Mouse (Mus musculus) embryonic fibroblast, embryonic 13.5 days (primary cell): ENCODE results near the gene Ppp1r1b.

ENCODE experiments used
- CTCF ChIP-seq: IDR thresholded peaks from 2 replicates; pipeline ENCODE4 v1.5.1; 2011; ENCODE audit warnings: mild to moderate bottlenecking, control low read depth, low read length, moderate library complexity, borderline replicate concordance; ENCODE audit not compliant: insufficient read depth
- POLR2A ChIP-seq: IDR thresholded peaks from 2 replicates; pipeline ENCODE4 v1.6.1; 2011; ENCODE audit warnings: low read depth, mild to moderate bottlenecking, control low read depth, low read length, moderate library complexity

- TF ChIP-seq CTCF (no peak), POLR2A (no peak)
These were observed 12.8 kb downstream of the Ppp1r1b start for GRCm38 (mm10) chr11:98360866-98361521.
